Mouse (Mus musculus) frontal cortex, postnatal 36 days (tissue): ENCODE measurements around the gene Ms4a2.

Experiments used
- DNase-seq, 2 experiments: peaks; one replicate each; pipeline ENCODE4 v3.0.0; 2022; ENCODE audit warnings: low spot score in 2 of 2

Gene Ms4a2

DNA sequence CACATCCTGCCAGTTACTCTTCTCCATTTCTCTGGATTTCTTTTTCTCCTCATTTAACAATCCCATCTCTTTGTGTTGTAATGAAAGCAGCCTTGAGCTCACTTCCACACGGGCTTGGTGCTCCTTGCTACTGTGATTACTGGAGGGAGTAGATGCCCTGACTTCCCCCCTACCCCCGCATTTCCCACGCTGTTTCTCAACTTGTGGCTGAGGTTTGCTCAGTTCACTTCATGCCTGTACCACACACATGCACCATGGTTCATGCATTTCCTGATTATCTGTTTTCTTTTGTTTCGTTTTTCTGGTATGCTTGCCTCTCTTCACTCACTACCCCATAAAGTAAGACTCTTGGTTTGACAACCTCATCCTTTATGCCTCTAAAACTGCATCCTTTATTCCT, 34.3 kb downstream of the Ms4a2 start:
- DNase-seq: no peak

DNA sequence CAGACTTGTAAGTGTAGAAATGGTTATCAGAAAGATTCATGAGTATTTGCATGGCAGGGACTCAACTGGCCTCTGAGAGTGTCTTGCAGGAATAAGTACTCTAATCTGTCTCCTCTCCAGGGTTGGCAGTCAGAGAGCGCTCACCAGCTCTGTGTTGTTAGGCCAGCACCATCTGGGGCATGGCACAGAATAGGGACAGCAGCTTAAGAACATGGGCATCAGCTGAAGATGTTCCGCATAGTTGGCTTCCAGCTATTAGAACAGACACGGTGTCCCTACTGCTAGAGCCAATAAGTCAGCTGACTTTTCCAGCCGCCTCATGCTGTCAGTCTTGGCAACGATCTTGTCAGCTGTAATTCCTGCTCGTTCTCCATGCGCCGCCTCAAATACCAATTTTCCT, 48.6 kb downstream of the Ms4a2 start:
- no peak for DNase-seq
